In the genomic region with DNA sequence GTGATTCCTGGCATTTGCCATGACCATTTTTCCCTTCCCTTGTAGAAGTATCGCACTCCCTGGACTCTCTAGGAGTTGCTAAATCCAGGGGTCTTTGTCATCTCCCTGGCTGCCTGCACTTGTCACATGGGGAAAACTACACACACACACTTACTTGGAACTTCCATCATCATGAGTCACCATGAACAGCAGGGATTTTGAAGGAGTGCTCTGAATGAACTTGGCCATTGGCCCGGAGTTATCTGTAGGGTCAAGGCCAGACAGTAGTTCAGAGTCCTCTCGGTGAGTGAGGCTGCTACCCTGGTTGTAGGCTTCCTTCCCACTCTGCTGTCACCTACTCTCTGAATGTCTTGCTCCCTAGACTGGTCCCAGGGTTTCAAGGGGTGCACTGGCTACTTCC, we compare ENCODE assay signal across 18 mouse cellular contexts. TPM values are rescaled to one million over a fixed set of nuclear protein-coding genes. Genes with fewer than 3 reads are reported as not detected.
DNase-seq lines count a peak whose midpoint lies in the region; ATAC-seq and TF ChIP-seq lines count a peak whose summit lies in the region.
"Had no signal": no experiment of that assay in that cellular context is flagged by ENCODE, and none has a peak within 500 bp of the region (broad histone marks: within the 10 kb centered on the region; RNA-seq: fewer than 3 reads in every experiment).

No protein-coding gene starts in this region.

- no peaks in the 10 kb centered on the region for H3K36me3 ChIP-seq in heart, embryonic 12.5 days
- no peaks in the 10 kb centered on the region for H3K36me3 ChIP-seq in myocyte (ENCODE audit: control insufficient read depth, insufficient read depth)
- H3K36me3 ChIP-seq: G1E; limb, embryonic 15.5 days; midbrain, embryonic 15.5 days had no signal

- 0 out of 2 replicates have a peak, but pooled peaks have one; percentile 22 for ATAC-seq in heart, embryonic 12.5 days (ENCODE audit: insufficient number of reproducible peaks, low FRiP score)
- ATAC-seq: hindbrain, embryonic 16.5 days; midbrain, embryonic 15.5 days had no signal

- no peaks in the 10 kb centered on the region for H3K27me3 ChIP-seq in heart, embryonic 12.5 days (replicated peaks)
- no peaks in the 10 kb centered on the region for H3K27me3 ChIP-seq in myocyte (ENCODE audit: control insufficient read depth, insufficient read depth, insufficient read length)
- H3K27me3 ChIP-seq: limb, embryonic 15.5 days; midbrain, embryonic 15.5 days had no signal

- H3K79me2 ChIP-seq in myocyte (ENCODE audit: control insufficient read depth, insufficient read depth) = no peaks in the 10 kb centered on the region

- no peak overlapping the region for H3ac ChIP-seq in myocyte (ENCODE audit: control insufficient read depth, insufficient read length)

- H3K4me3 ChIP-seq in heart, embryonic 12.5 days = no peak overlapping the region
- no peak overlapping the region for H3K4me3 ChIP-seq in myocyte
- H3K4me3 ChIP-seq: limb, embryonic 15.5 days; midbrain, embryonic 15.5 days had no signal

- H3K9ac ChIP-seq in heart, embryonic 12.5 days = no peak overlapping the region
- H3K9ac ChIP-seq: limb, embryonic 15.5 days; midbrain, embryonic 15.5 days had no signal

- intact Hi-C loops in heart, postnatal 25 days (cut with DNase I) = no loop called here

- H3K9me3 ChIP-seq in heart, embryonic 12.5 days (replicated peaks) = no peaks in the 10 kb centered on the region
- H3K9me3 ChIP-seq: G1E; limb, embryonic 15.5 days; midbrain, embryonic 15.5 days had no signal

- H3K4me2 ChIP-seq in heart, embryonic 12.5 days = no peak overlapping the region
- H3K4me2 ChIP-seq in myocyte (ENCODE audit: low read depth) = no peak overlapping the region
- H3K4me2 ChIP-seq: limb, embryonic 15.5 days; midbrain, embryonic 15.5 days had no signal

- peak; percentile 40 to 66 for DNase-seq in heart, adult 18-20 months
- DNase-seq in heart, postnatal 25 days (ENCODE audit: low spot score) = no peak
- DNase-seq in adrenal gland, adult 2 months = peak; percentile 91
- no peak for DNase-seq in urinary bladder, postnatal 4 days (ENCODE audit: low spot score in 2 of 2)
- no peak for DNase-seq in spleen, adult 12 weeks (ENCODE audit: low spot score)
- no peak for DNase-seq in frontal cortex, postnatal 10 days (ENCODE audit: low spot score in 2 of 2)
- DNase-seq: cerebellum, adult 11-12 months; lung, postnatal 36 days; thymus, postnatal 36 days had no signal

- H3K4me1 ChIP-seq in heart, embryonic 12.5 days (replicated peaks) = peaks cover 15% of the 10 kb centered on the region; the same call in 1 of the 2 replicates
- H3K4me1 ChIP-seq: limb, embryonic 15.5 days; midbrain, embryonic 15.5 days had no signal

- WGBS in heart, embryonic 12.5 days = 58% methylated on average over 3 of the region's 3 CpGs

- TF ChIP-seq POLR2A in myocyte (IDR thresholded peaks at IDR 0.05; ENCODE audit: insufficient read length, low read depth) = no peak

- H3K27ac ChIP-seq in heart, embryonic 12.5 days (ENCODE audit: poor library complexity, severe bottlenecking) = no peak overlapping the region
- H3K27ac ChIP-seq: kidney, postnatal 0 days; limb, embryonic 15.5 days; midbrain, embryonic 15.5 days had no signal

TF ChIP-seq in myocyte, 11 proteins besides CTCF, POLR2A, EP300 and RAD21:
- TF ChIP-seq POLR2AphosphoS2 (IDR thresholded peaks at IDR 0.05; ENCODE audit: insufficient read length, low read depth) (no peak), CEBPB (IDR thresholded peaks at IDR 0.05; ENCODE audit: insufficient read depth, poor library complexity, severe bottlenecking) (no peak), USF1 (IDR thresholded peaks at IDR 0.05; ENCODE audit: low read depth) (peak; percentile 55), E2F4 (IDR thresholded peaks at IDR 0.05; ENCODE audit: insufficient read depth) (no peak)

RNA-seq across cellular contexts. Expression of gene Mx1, which starts 12.9 kb away (rescaled TPM):
- total RNA-seq in heart, adult 18-20 months (2021) = 1 to 10 TPM; 1.6 to 1.9 TPM
- 1 to 10 TPM; 1.4 to 2.9 TPM for total RNA-seq in heart, postnatal 25 days (2021)
- 1 to 10 TPM; 2.2 to 2.7 TPM for total RNA-seq in adrenal gland, adult 2 months (2021)
- polyA plus RNA-seq in adrenal gland, adult 2 months (2012; rRNA removed) = 0.12 and 0.34 TPM in 2 replicates
- polyA plus RNA-seq in heart, embryonic 12.5 days (2016; fragmentation: Nextera tagmentation; extraction: Ambion mirVana) = 0.22 TPM in 1 of 2 replicates, not detected in the other
- polyA plus RNA-seq in myocyte (2012; fragmentation: generic; extraction: Trizol) = 0.02 TPM
- polyA plus RNA-seq: G1E; neural tube, embryonic 14.5 days had no signal

RNA-seq across cellular contexts. Expression of gene Fam3b, which starts 39.0 kb away (rescaled TPM):
- total RNA-seq in heart, adult 18-20 months (2021) = not detected
- not detected for total RNA-seq in heart, postnatal 25 days (2021)
- total RNA-seq in adrenal gland, adult 2 months (2021) = not detected
- polyA plus RNA-seq in adrenal gland, adult 2 months (2012; rRNA removed) = not detected in 2 replicates
- polyA plus RNA-seq in heart, embryonic 12.5 days (2016; fragmentation: Nextera tagmentation; extraction: Ambion mirVana) = not detected in 2 replicates
- polyA plus RNA-seq in myocyte (2012; fragmentation: generic; extraction: Trizol) = not detected
- total RNA-seq: left cerebral cortex, adult 8-10 months had no signal
- polyA plus RNA-seq: G1E; hindbrain, embryonic 16.5 days; kidney, postnatal 0 days; midbrain, embryonic 15.5 days; neural tube, embryonic 14.5 days had no signal

Comparison
In these comparisons a context has a peak if more than half of its experiments do, and no peak if none do; other contexts are left out.
1. DNase-seq: peak in heart, adult 18-20 months (2 of 2) and adrenal gland, adult 2 months (single experiment); none in heart, postnatal 25 days (single experiment), urinary bladder, postnatal 4 days (0 of 2), spleen, adult 12 weeks (single experiment) and frontal cortex, postnatal 10 days (0 of 2).